Mouse (Mus musculus) CD4-positive, CD25-positive, alpha-beta regulatory T cell, adult 4 months (primary cell): ENCODE data around the gene Ap1s3. TPM values are rescaled to one million over a fixed set of nuclear protein-coding genes. Genes with fewer than 3 reads are reported as not detected.

Experiments used
- ATAC-seq: one replicate; pipeline ENCODE4 v1.8.0; 2017
- polyA plus RNA-seq, 2 experiments: library from polyadenylated mRNA; unstranded; fragments of 100-300 nt; shearing (Covaris generic); gene quantifications; one replicate each; pipeline ENCODE4 v1.2.1; 2017

Ap1s3 gene
- polyA plus RNA-seq, 2 experiments from 2014 or later, result 1.2 to 2.5 TPM

DNA sequence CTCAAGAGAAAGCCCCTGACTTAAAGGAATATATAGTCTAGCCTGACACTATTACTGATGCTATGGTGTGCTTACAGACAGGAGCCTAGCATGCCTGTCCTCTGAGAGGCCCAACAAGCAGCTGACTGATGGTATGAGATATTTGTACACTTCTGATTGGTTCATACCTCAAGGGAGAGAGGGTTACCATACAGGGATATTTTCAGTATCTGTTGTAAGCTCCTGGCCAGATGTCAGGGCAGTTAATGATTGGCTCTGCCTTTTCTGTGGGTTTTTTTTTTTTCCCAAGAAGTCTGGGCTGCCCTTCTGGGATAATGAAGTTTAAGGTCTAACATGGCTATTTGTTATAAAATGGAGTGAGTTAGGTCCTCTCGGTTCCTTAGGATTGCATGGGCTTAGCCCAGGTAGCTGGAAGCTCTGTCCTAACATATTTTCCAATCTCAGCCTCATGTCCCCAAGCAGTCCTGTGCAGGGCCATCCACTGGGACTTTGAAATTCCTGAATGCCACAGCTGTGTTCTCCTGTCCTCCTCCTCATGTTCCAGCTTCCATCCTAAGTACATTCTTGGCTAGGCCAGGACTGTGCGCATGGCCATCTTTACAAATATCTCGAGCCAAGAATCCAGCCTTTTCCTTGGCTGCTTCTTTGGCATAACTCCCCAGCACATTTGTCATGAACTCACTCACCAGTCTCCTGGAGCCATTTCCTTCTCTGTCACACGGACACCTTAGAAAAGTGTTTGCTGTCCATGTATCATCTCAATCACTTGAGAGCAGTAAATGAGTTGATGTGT is 81.6 kb downstream of the Ap1s3 start:
- ATAC-seq, result no peak

DNA sequence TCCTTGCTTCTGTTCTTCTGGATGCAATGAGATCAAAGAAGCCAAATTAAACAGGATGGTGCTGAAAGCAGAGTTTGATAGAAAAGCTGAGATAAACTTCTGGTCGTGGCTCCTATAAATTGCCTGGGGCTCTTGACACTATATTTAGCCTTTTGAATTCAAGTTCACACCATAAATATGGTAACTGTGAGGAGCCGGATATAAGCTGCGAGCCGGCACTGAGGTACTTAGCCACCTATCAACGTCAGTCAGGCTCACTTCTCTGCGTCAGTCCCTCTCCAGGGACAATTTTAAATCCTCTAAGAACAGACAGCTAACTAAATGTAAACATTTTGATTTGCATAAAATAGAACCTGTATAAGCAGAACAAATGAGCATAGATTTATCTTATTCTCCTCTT is 82.3 kb downstream of the Ap1s3 start:
- ATAC-seq, result no peak

DNA sequence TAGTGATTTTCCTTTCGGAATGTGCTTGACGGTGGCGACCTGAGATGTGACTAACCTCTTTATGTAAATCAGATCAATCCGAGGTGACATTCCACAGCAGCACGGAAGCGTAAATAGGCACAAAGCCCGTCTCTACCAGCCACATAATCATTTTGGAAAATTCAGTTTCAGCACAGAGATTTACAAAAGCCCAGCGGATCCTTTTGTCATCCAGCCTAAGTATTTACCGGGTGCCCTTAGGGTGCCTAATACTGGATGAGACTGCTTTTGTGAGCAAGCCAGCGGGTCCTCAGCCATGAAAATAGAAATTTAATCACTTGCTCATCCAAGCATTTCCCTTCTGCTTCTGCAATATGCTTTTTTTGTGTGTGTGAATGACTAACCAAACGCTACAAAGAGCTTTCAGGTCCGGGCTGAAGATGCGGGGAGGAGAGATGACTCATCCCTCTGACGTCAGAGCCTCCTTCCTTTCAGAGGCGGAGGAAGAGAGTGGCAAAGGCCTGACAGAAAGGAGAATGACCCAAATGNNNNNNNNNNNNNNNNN is 90.6 kb downstream of the Ap1s3 start:
- peak; percentile 99 for ATAC-seq

DNA sequence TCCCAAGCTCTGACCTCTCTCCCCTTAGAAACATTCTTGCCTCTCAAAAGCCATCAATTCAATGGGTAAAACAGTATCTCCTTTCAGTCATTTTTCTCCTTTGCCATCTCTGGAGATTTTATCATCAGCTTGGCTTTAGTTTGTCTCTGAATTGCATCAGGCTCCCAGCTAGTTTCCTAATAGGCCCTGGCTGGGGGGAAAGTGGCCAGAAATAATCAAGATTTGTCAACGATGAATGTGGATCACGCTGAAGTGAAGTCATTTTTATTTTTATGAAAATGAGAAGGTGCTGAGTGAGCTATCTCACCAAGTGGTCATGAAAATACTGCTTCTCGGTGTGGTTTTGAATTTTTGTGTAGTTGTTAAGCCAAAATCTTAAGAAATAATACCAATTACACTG is 94.4 kb downstream of the Ap1s3 start:
- no peak for ATAC-seq

DNA sequence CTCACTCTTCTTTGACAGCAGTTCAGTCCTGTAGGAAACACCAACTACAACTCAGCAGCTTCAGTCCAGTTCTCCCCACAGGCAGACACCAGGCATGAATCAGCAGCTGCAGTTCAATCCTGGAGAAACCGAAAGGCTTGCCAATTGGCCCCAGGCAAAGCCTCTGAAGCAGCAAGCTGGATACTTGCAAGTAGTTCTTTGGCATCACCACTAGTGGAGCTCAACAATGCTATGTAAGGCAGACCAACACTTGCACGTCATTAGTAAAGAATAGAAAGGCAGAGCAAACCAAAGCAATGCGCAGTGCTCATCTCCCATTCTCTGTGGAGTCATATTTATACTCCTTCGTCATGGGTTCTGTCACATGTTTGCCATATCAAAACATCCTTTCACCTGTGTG is 99.9 kb downstream of the Ap1s3 start:
- ATAC-seq, result peak; percentile 80

DNA sequence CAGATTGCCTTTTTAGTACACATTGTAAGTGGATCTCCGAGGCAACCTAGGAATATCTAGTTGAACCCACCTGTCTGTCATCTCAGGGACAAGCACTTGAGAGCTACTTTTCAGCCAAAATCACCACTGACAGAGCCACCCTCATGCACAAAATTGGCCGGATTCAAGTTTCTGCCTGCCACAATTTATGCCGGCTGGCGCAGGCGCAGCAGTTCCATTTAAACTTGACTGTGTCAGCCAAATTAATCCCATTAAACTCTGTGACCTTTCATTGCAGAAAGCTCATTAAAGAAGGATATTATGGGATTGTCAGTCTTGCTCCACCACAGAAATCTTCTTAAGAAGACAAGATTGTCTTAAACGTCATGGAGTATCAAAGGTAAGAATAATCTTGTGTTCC is 100.6 kb downstream of the Ap1s3 start:
- no peak for ATAC-seq

DNA sequence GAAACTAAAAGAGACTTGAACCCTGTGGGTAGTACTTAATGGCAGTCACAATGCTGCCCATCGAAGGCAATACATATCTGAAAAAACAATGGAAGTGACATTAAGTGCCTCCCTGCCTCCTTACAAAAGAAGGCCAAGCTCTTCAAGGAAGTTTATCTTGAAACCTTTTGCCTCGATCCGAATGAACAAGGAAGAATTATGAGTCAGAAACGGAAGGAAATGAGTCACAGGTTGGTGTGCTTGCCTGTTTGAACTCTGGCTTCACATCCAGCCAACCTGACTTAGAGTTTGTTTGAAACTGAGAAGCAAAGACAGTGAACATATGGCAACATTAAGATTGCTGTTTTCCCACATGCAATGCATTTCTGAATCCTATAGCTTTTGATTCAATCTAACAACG is 110.6 kb downstream of the Ap1s3 start:
- peak; percentile 92 for ATAC-seq

Other genes starting within 250 kb of the Ap1s3 start
- gene Scg2, start 231.9 kb downstream of the Ap1s3 start, polyA plus RNA-seq, result not detected
- 10 to 100 TPM; 53.9 to 63.6 TPM for gene Mrpl44, start 104.0 kb upstream of the Ap1s3 start, polyA plus RNA-seq
- gene Wdfy1, start 104.2 kb upstream of the Ap1s3 start, polyA plus RNA-seq, result 10 to 100 TPM; 26.5 to 28.1 TPM
- 1 to 10 TPM; 1.7 to 2.8 TPM for gene Serpine2, start 189.2 kb upstream of the Ap1s3 start, polyA plus RNA-seq